30 mouse cellular contexts compared by ENCODE assay signal in the genomic region with DNA sequence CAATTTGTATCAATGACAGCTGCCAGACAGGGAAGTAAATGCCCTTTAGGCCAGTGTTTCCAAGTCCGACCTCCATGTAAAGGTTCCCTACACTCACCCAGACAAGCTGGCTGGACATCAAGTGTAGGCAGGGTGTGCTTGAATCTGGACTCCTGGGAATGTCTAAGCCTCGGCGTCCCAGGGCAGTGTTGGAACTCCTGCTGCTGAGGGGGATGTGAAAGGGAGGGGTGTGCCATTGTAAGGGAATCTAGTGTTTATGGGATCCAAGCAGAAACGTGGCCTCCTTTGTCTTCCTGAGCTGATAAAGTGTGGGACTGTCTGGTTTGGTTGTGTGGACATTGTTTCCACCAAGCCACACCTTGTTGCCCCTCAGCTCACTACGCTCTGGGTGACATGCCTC.
A peak's percentile ranks its signal among the peaks of the same experiment; 100 is the strongest.
DNase-seq lines count a peak whose midpoint lies in the region; ATAC-seq and TF ChIP-seq lines count a peak whose summit lies in the region.
"Had no signal": no experiment of that assay in that cellular context is flagged by ENCODE, and none has a peak within 500 bp of the region (broad histone marks: within the 10 kb centered on the region; RNA-seq: fewer than 3 reads in every experiment).

No protein-coding gene starts in this region.

- 36% methylated on average over 5 of the region's 5 CpGs for WGBS in heart, postnatal 0 days
- 48% methylated on average over 5 of the region's 5 CpGs for WGBS in lung, embryonic 16.5 days
- WGBS in stomach, postnatal 0 days = 45% methylated on average over 5 of the region's 5 CpGs
- 50% methylated on average over 5 of the region's 5 CpGs for WGBS in kidney, embryonic 14.5 days

- no peak for TF ChIP-seq EP300 in heart, postnatal 0 days (IDR thresholded peaks at IDR 0.05; ENCODE audit: low read depth)
- TF ChIP-seq EP300 in stomach, postnatal 0 days (optimal IDR thresholded peaks at IDR 0.05) = no peak

- no peak for TF ChIP-seq CTCF in heart, postnatal 0 days (IDR thresholded peaks at IDR 0.05; ENCODE audit: low read depth)
- TF ChIP-seq CTCF in stomach, postnatal 0 days (IDR thresholded peaks at IDR 0.05; ENCODE audit: low read depth) = no peak

- H3K27me3 ChIP-seq in heart, postnatal 0 days (ENCODE audit: control insufficient read depth, insufficient read depth, low read length) = no peaks in the 10 kb centered on the region
- H3K27me3 ChIP-seq in lung, embryonic 16.5 days (ENCODE audit: control insufficient read depth, insufficient read depth, low read depth, low read length) = no peaks in the 10 kb centered on the region
- no peaks in the 10 kb centered on the region for H3K27me3 ChIP-seq in stomach, postnatal 0 days (ENCODE audit: control insufficient read depth, insufficient read depth, low read length)
- H3K27me3 ChIP-seq in kidney, embryonic 14.5 days (ENCODE audit: control insufficient read depth, insufficient read depth, low read length) = peaks cover under 1% of the 10 kb centered on the region; the same call in 1 of the 2 replicates
- H3K27me3 ChIP-seq: hindbrain, embryonic 15.5 days; limb, embryonic 12.5 days; liver, embryonic 15.5 days; midbrain, embryonic 15.5 days; neural tube, embryonic 15.5 days had no signal

- no peak overlapping the region for H3K9ac ChIP-seq in heart, postnatal 0 days (replicated peaks; ENCODE audit: low read depth, low read length)
- no peak overlapping the region for H3K9ac ChIP-seq in lung, embryonic 16.5 days (ENCODE audit: low read length)
- no peak overlapping the region for H3K9ac ChIP-seq in stomach, postnatal 0 days (ENCODE audit: low read length)
- H3K9ac ChIP-seq in kidney, embryonic 14.5 days (ENCODE audit: low read depth, low read length) = no peak overlapping the region
- H3K9ac ChIP-seq: heart, embryonic 15.5 days; hindbrain, embryonic 15.5 days; limb, embryonic 12.5 days; liver, embryonic 15.5 days; midbrain, embryonic 15.5 days; neural tube, embryonic 15.5 days had no signal

- ATAC-seq in heart, postnatal 0 days (ENCODE audit: insufficient read depth, low read depth) = no peak
- 0 out of 2 replicates have a peak, but pooled peaks have one; percentile 28 for ATAC-seq in lung, embryonic 16.5 days (ENCODE audit: low read depth)
- no peak for ATAC-seq in stomach, postnatal 0 days (ENCODE audit: low FRiP score, low TSS enrichment)
- no peak for ATAC-seq in kidney, embryonic 14.5 days (ENCODE audit: low FRiP score, low TSS enrichment)
- ATAC-seq: CD4-positive, CD25-positive, alpha-beta regulatory T cell, adult 4 months; forebrain, embryonic 16.5 days; inflammation-experienced regulatory T-cells, adult 6 months; midbrain, embryonic 15.5 days had no signal

- H3K4me1 ChIP-seq in heart, postnatal 0 days (ENCODE audit: control insufficient read depth, insufficient read depth) = 0 out of 2 replicates have a peak, but pooled peaks cover 8% of the 10 kb centered on the region
- no peaks in the 10 kb centered on the region for H3K4me1 ChIP-seq in lung, embryonic 16.5 days (replicated peaks; ENCODE audit: control insufficient read depth, insufficient read depth, low read length)
- H3K4me1 ChIP-seq in stomach, postnatal 0 days (replicated peaks; ENCODE audit: control insufficient read depth, insufficient read depth) = no peaks in the 10 kb centered on the region
- no peaks in the 10 kb centered on the region for H3K4me1 ChIP-seq in kidney, embryonic 14.5 days (ENCODE audit: control insufficient read depth, insufficient read depth, low read length)
- H3K4me1 ChIP-seq: hindbrain, embryonic 15.5 days; liver, embryonic 15.5 days; midbrain, embryonic 15.5 days; neural tube, embryonic 15.5 days had no signal

- H3K4me3 ChIP-seq in heart, postnatal 0 days (ENCODE audit: low read depth, low read length) = no peak overlapping the region
- H3K4me3 ChIP-seq in lung, embryonic 16.5 days (ENCODE audit: low read length) = no peak overlapping the region
- no peak overlapping the region for H3K4me3 ChIP-seq in stomach, postnatal 0 days (ENCODE audit: low read depth, low read length)
- no peak overlapping the region for H3K4me3 ChIP-seq in kidney, embryonic 14.5 days (ENCODE audit: low read length)
- H3K4me3 ChIP-seq: erythroblast, embryonic 14.5 days; gastrocnemius, adult 2 months; heart, adult 2 months; heart, embryonic 15.5 days; hindbrain, embryonic 10.5 days; hindbrain, embryonic 15.5 days; limb, embryonic 12.5 days; liver, embryonic 15.5 days; midbrain, embryonic 15.5 days; neural tube, embryonic 15.5 days had no signal

- no peaks in the 10 kb centered on the region for H3K36me3 ChIP-seq in heart, postnatal 0 days (replicated peaks; ENCODE audit: control insufficient read depth, insufficient read depth, low read length)
- H3K36me3 ChIP-seq in lung, embryonic 16.5 days (ENCODE audit: control insufficient read depth, insufficient read depth, low read length) = no peaks in the 10 kb centered on the region
- H3K36me3 ChIP-seq in stomach, postnatal 0 days (ENCODE audit: control insufficient read depth, insufficient read depth, low read length) = no peaks in the 10 kb centered on the region
- no peaks in the 10 kb centered on the region for H3K36me3 ChIP-seq in kidney, embryonic 14.5 days (ENCODE audit: control insufficient read depth, insufficient read depth, low read length)
- H3K36me3 ChIP-seq: heart, embryonic 15.5 days; hindbrain, embryonic 10.5 days; hindbrain, embryonic 15.5 days; limb, embryonic 12.5 days; liver, embryonic 15.5 days; midbrain, embryonic 15.5 days; neural tube, embryonic 15.5 days had no signal

- DNase-seq in heart, postnatal 0 days (ENCODE audit: low spot score) = peak; percentile 41
- no peak for DNase-seq in heart, postnatal 4 days
- peak; percentile 24 for DNase-seq in ZHBTc4 (ENCODE audit: low read depth, low spot score)
- DNase-seq in lung, postnatal 36 days = peak; percentile 58
- no peak for DNase-seq in stomach, postnatal 0 days (ENCODE audit: low spot score)
- DNase-seq: adrenal gland, postnatal 25 days; cerebellum, adult 11-12 months; cerebellum, adult 9-11 months; gastrocnemius, adult 2 months; gastrocnemius, postnatal 36 days; heart, adult 2 months; kidney, adult 18-20 months; layer of hippocampus, postnatal 36 days; right cerebral cortex, postnatal 25 days; thymus, adult 18-20 months; thymus, postnatal 25 days had no signal

- 0 out of 2 replicates have a peak overlapping the region, but pooled peaks have one; percentile 15 for H3K27ac ChIP-seq in heart, postnatal 0 days (ENCODE audit: low read depth)
- no peak overlapping the region for H3K27ac ChIP-seq in lung, embryonic 16.5 days (ENCODE audit: low read length)
- H3K27ac ChIP-seq in stomach, postnatal 0 days (replicated peaks) = no peak overlapping the region
- no peak overlapping the region for H3K27ac ChIP-seq in kidney, embryonic 14.5 days (ENCODE audit: low read depth, low read length)
- H3K27ac ChIP-seq: gastrocnemius, adult 2 months; heart, adult 2 months; heart, embryonic 15.5 days; hindbrain, embryonic 10.5 days; hindbrain, embryonic 15.5 days; limb, embryonic 12.5 days; liver, embryonic 15.5 days; macrophage; midbrain, embryonic 15.5 days; neural tube, embryonic 15.5 days had no signal

- H3K4me2 ChIP-seq in heart, postnatal 0 days (ENCODE audit: low read depth, low read length) = no peak overlapping the region
- no peak overlapping the region for H3K4me2 ChIP-seq in lung, embryonic 16.5 days (ENCODE audit: low read depth, low read length)
- H3K4me2 ChIP-seq in stomach, postnatal 0 days (replicated peaks; ENCODE audit: low read depth) = no peak overlapping the region
- no peak overlapping the region for H3K4me2 ChIP-seq in kidney, embryonic 14.5 days (replicated peaks; ENCODE audit: low read depth, low read length)
- H3K4me2 ChIP-seq: heart, embryonic 15.5 days; hindbrain, embryonic 15.5 days; limb, embryonic 12.5 days; liver, embryonic 15.5 days; midbrain, embryonic 15.5 days; neural tube, embryonic 15.5 days had no signal

- H3K9me3 ChIP-seq in heart, postnatal 0 days (replicated peaks; ENCODE audit: control insufficient read depth, low read length) = no peaks in the 10 kb centered on the region
- no peaks in the 10 kb centered on the region for H3K9me3 ChIP-seq in lung, embryonic 16.5 days (ENCODE audit: control insufficient read depth, low read length)
- H3K9me3 ChIP-seq in stomach, postnatal 0 days (ENCODE audit: control insufficient read depth, low read length) = no peaks in the 10 kb centered on the region
- H3K9me3 ChIP-seq in kidney, embryonic 14.5 days (ENCODE audit: control insufficient read depth, low read length) = no peaks in the 10 kb centered on the region
- H3K9me3 ChIP-seq: heart, embryonic 15.5 days; hindbrain, embryonic 10.5 days; hindbrain, embryonic 15.5 days; limb, embryonic 12.5 days; liver, embryonic 15.5 days; midbrain, embryonic 15.5 days; neural tube, embryonic 15.5 days had no signal

Comparison
In these comparisons a context has a peak if more than half of its experiments do, and no peak if none do; other contexts are left out.
1. DNase-seq: peak in heart, postnatal 0 days (single experiment), ZHBTc4 (single experiment) and lung, postnatal 36 days (single experiment); none in heart, postnatal 4 days (single experiment) and stomach, postnatal 0 days (single experiment).